Mouse (Mus musculus) kidney, adult 10 weeks (tissue): ENCODE results near the gene Prodh2. TPM values are rescaled to one million over a fixed set of nuclear protein-coding genes. Genes with fewer than 3 reads are reported as not detected.

ENCODE experiments used
- polyA plus RNA-seq: library from polyadenylated mRNA; stranded (reverse); fragments of 350-450 nt; fragmentation: Illumina TruSeq; extraction: RNeasy Lipid Tissue Mini Kit (QIAGEN cat#74804); gene quantifications from one replicate; pipeline ENCODE4 v1.2.3, GENCODE M21; 2014; ENCODE audit warnings: low read depth, low replicate concordance

Gene Prodh2
- 2.5 TPM for polyA plus RNA-seq

GRCm38 (mm10) chr7:30493401-30493931 is at the start of gene Prodh2:
Gene Prodh2, plus strand, starts transcription at chr7:30493622.

DNA sequence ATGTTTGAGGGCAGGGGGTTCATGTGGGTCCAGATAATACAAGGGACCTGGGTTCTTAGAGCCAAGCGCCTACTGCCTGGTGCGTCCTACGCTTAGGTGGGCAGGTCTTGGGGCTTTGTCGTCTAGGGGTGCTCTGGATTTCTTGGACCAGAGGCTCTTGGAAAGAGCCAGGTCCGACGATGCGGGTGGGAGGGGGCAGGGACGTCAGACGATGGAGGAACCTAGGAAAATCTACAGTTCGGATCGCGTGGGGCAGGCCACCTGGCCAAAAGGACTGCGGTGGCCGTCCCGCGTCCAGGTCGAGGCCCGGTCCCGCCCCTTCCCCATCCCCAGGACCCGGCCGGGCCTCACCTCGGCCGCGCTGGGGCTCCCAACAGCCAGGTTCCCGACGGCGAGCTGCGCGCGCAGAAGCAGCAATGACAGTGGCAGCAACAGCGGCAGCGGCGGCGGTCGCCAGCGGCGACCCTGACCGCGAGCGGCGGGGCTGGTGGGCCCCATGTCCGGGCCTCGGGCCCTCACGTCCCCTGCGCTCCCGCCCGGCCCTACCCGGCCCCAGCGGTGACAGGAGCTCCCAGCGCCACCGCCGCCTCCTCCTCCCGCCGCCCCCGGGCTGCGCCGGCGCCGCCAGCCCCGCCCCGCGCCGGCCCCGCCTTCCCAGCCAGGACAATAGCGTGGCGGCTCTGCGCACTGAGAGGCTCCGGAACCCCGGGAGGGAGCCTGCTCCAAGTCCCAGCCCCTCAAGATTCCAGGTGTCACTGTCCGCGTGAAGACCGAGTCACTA is 48.3 kb upstream of the Prodh2 start, which contains the start of gene Aplp1:
Gene Aplp1 (minus strand): TSS at position 565 of the 781 bp plus-strand sequence.

DNA sequence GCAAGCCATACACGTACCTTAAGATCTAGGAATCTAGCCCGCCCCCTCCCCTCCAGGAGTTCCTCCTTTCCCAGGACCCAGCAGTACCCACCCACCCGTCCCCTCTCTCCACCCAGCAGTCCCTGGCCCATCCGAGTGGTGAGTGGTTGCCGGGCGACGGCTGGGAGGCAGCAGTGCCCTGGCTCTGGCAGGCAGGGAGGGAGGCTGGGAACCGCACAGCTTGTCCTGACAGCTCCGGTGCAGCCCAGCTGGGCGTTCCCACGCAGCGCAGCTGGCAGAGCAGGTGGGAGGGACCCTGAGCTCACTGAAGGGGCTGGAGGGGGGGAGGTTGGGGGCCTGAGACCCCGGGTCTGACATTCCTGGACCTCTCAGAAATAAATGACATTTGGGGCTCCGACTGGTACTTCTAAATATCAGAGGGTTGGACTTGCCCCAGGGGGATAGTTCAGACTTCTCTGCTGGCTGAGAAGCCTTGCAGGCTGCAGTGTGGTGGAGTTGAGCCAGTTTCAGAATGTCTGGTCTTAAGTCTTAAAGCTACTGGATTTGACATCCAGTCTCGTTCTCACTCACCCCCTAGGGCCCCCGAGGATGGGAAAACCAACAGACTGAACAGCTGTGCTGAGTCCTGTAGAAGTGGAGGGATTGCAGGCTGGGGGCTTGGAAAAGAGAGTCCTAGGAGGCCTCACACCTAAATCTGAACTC is 35.6 kb upstream of the Prodh2 start, which contains the start of the genes Kirrel2 and Nphs1:
Gene Kirrel2 (minus strand): TSS at position 62 of the 702 bp plus-strand sequence.
Gene Nphs1 (plus strand): TSS at position 687 of the 702 bp plus-strand sequence.

GRCm38 (mm10) chr7:30534633-30535577 is 41.5 kb downstream of the Prodh2 start, which contains the start of gene Arhgap33:
Gene Arhgap33, minus strand, starts transcription at chr7:30535060.

GRCm38 (mm10) chr7:30552102-30553020 is 58.9 kb downstream of the Prodh2 start, which contains the start of the genes Hspb6 and Proser3:
Gene Hspb6, plus strand, starts transcription at chr7:30552178.
Gene Proser3, minus strand, starts transcription at chr7:30552299.

DNA sequence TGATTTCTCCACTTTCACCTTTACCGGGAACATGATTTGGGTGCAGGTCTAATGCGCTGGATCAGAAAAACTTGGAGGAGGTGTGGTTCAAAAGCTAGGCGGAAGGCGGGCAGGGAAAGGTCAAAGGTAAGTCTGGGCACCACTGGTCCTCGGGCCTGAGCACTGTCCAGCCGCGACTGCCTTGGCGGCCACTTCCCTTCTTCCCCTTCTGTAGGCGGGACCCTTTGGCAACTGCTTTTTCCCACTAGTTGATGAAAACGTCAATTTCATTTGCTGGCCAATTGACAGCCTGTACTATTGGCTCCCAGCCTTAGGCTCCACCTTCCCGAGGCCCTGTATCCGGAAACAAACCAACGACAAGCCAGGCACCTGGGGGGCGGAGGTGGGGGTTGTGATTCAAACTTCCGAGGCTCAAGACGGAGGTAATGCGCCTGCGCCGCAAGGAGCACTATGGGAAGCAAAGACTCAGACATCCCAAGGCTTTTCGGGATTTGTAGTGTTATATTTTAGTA is 66.1 kb downstream of the Prodh2 start, which contains the start of gene Lin37:
Gene Lin37 (minus strand): TSS at position 396 of the 512 bp plus-strand sequence.

Other genes with a start within 250 kb of the Prodh2 start
- gene Thap8, start 213.5 kb upstream of the Prodh2 start, polyA plus RNA-seq = not detected
- gene Wdr62, start 213.2 kb upstream of the Prodh2 start, polyA plus RNA-seq = not detected
- gene Clip3, start 201.9 kb upstream of the Prodh2 start, polyA plus RNA-seq = 1.7 TPM
- 4.7 TPM for gene Alkbh6, start 184.9 kb upstream of the Prodh2 start, polyA plus RNA-seq
- gene Syne4, start 178.8 kb upstream of the Prodh2 start, polyA plus RNA-seq = 5.0 TPM
- gene E130208F15Rik, start 171.9 kb upstream of the Prodh2 start, polyA plus RNA-seq = 1.4 TPM
- gene Sdhaf1, start 169.7 kb upstream of the Prodh2 start, polyA plus RNA-seq = 5.7 TPM
- gene Lrfn3, start 130.8 kb upstream of the Prodh2 start, polyA plus RNA-seq = 0.69 TPM
- gene Tyrobp, start 79.9 kb upstream of the Prodh2 start, polyA plus RNA-seq = 0.97 TPM
- not detected for gene Hcst, start 73.8 kb upstream of the Prodh2 start, polyA plus RNA-seq
- not detected for gene Nfkbid, start 71.9 kb upstream of the Prodh2 start, polyA plus RNA-seq
- gene Aplp1, start 48.1 kb upstream of the Prodh2 start, polyA plus RNA-seq = 1.6 TPM
- gene Kirrel2, start 35.9 kb upstream of the Prodh2 start, polyA plus RNA-seq = not detected
- gene Nphs1, start 35.3 kb upstream of the Prodh2 start, polyA plus RNA-seq = 3.5 TPM
- gene Arhgap33, start 41.4 kb downstream of the Prodh2 start, polyA plus RNA-seq = 0.12 TPM
- gene Hspb6, start 58.6 kb downstream of the Prodh2 start, polyA plus RNA-seq = 6.5 TPM
- gene Proser3, start 58.7 kb downstream of the Prodh2 start, polyA plus RNA-seq = 0.81 TPM
- not detected for gene Lin37, start 66.2 kb downstream of the Prodh2 start, polyA plus RNA-seq
- 15.9 TPM for gene U2af1l4, start 69.7 kb downstream of the Prodh2 start, polyA plus RNA-seq
- 2.1 TPM for gene Gm49396, start 69.7 kb downstream of the Prodh2 start, polyA plus RNA-seq
- 24.8 TPM for gene Psenen, start 70.0 kb downstream of the Prodh2 start, polyA plus RNA-seq
- not detected for gene Igflr1, start 71.8 kb downstream of the Prodh2 start, polyA plus RNA-seq
- 2.1 TPM for gene Kmt2b, start 95.1 kb downstream of the Prodh2 start, polyA plus RNA-seq
- not detected for gene Zbtb32, start 105.3 kb downstream of the Prodh2 start, polyA plus RNA-seq
- not detected for gene Upk1a, start 119.2 kb downstream of the Prodh2 start, polyA plus RNA-seq
- gene Cox6b1, start 132.5 kb downstream of the Prodh2 start, polyA plus RNA-seq = 1,773 TPM
- gene Etv2, start 142.2 kb downstream of the Prodh2 start, polyA plus RNA-seq = not detected
- 0.40 TPM for gene Rbm42, start 156.7 kb downstream of the Prodh2 start, polyA plus RNA-seq
- gene Haus5, start 171.4 kb downstream of the Prodh2 start, polyA plus RNA-seq = 1.5 TPM
- not detected for gene Pmis2, start 178.0 kb downstream of the Prodh2 start, polyA plus RNA-seq
- gene 2200002J24Rik, start 205.3 kb downstream of the Prodh2 start, polyA plus RNA-seq = not detected
- 6.0 TPM for gene Atp4a, start 218.6 kb downstream of the Prodh2 start, polyA plus RNA-seq
- 25.1 TPM for gene Tmem147, start 235.9 kb downstream of the Prodh2 start, polyA plus RNA-seq